Mouse (Mus musculus): Measurements from ENCODE around the gene Atp5d.

GRCm38 (mm10) chr10:80170052-80170451 lies 31.6 kb downstream of the Atp5d start:
- no peak for TF ChIP-seq CTCF (IDR thresholded peaks at IDR 0.05; ENCODE audit: extremely low read depth, insufficient read length, insufficient replicate concordance, low read depth, low read length)
- TF ChIP-seq POLR2A (IDR thresholded peaks at IDR 0.05; ENCODE audit: low read depth, low read length): no peak
